Mouse (Mus musculus): ENCODE measurements around the gene Arl11. TPM values are rescaled to one million over a fixed set of nuclear protein-coding genes. Genes with fewer than 3 reads are reported as not detected.
A peak's percentile ranks its signal among the peaks of the same experiment; 100 is the strongest.
"Not testable (repeated sequence)": the region's sequence is repeated elsewhere in the genome, so short reads cannot be mapped to it uniquely, and the experiment has no call there.

Arl11 gene
- total and polyA plus RNA-seq, 3 experiments: 0.42 to 0.80 (median 0.75) TPM

DNA sequence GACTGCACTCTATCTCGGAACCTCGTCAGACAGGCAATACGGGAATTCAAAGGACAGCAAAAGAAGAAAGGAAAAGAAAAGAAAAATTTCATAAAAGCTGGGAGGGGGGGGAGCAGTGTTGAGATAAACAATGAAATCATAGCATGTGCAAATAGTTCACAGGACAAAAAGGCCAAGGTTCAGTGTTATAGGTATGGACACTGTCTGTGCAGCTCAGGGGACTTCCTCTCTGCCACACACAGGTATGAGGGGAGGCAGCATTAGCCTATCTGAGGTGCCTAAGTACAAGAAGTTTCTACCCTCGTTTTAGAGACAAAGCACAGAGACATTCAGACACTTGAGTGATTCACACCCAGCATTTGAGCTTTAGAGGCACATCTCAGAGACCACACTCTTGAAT is 11.6 kb downstream of the Arl11 start:
- TF ChIP-seq POLR2A (IDR thresholded peaks at IDR 0.05; ENCODE audit: insufficient read depth, low read depth, low read length): no peak
- TF ChIP-seq CTCF (IDR thresholded peaks at IDR 0.05): no peak
- TF ChIP-seq EP300 (IDR thresholded peaks at IDR 0.05; ENCODE audit: insufficient read depth, low read depth, low read length): no peak
- H3K9ac ChIP-seq (ENCODE audit: low read depth, low read length): no peak overlapping the region
- 81% methylated on average over 4 of the region's 4 CpGs for WGBS
- H3K4me3 ChIP-seq: no peak overlapping the region
- intact Hi-C loops (cut with DNase I): no loop called here
- no peaks in the 10 kb centered on the region for H3K4me1 ChIP-seq (ENCODE audit: control insufficient read depth, insufficient read depth, low read length)
- H3K36me3 ChIP-seq (ENCODE audit: control insufficient read depth, insufficient read depth, low read length): no peaks in the 10 kb centered on the region
- no peaks in the 10 kb centered on the region for H3K79me2 ChIP-seq (replicated peaks; ENCODE audit: control insufficient read depth, insufficient read depth, low read length)
- no peak for DNase-seq
- H3K27me3 ChIP-seq (ENCODE audit: control insufficient read depth, insufficient read depth, low read length): no peaks in the 10 kb centered on the region
- H3K27ac ChIP-seq: no peak overlapping the region

DNA sequence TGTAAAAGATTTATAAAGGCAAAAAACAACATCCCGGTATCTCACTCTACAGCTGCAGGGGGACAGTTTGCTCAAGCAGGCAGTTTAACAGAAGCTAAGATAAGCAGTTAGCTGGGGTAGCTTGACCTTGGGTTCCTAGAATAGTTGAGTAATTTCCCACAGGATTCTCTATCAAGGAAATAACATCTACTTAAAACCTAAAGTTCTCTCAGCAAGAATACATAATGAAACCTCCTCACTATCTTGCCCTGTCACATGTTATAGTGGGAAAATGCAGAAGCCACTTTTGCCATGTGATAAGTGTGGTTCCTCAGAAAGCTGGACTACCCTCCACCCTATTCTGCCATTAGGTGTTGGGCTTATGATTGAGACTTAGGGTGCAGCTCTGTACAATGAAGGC is 13.2 kb downstream of the Arl11 start:
- Histone ChIP-seq H3K79me2 (replicated peaks; ENCODE audit: control insufficient read depth, insufficient read depth, low read length) (no peaks in the 10 kb centered on the region), H3K27ac (no peak overlapping the region), H3K36me3 (ENCODE audit: control insufficient read depth, insufficient read depth, low read length) (no peaks in the 10 kb centered on the region), H3K4me1 (ENCODE audit: control insufficient read depth, insufficient read depth, low read length) (no peaks in the 10 kb centered on the region), H3K9ac (ENCODE audit: low read depth, low read length) (no peak overlapping the region), H3K27me3 (ENCODE audit: control insufficient read depth, insufficient read depth, low read length) (no peaks in the 10 kb centered on the region), H3K4me3 (no peak overlapping the region)
- no peak for DNase-seq
- WGBS: 81% methylated on average over 1 of the region's 1 CpGs
- TF ChIP-seq CTCF (IDR thresholded peaks at IDR 0.05) (no peak), EP300 (IDR thresholded peaks at IDR 0.05; ENCODE audit: insufficient read depth, low read depth, low read length) (no peak), POLR2A (IDR thresholded peaks at IDR 0.05; ENCODE audit: insufficient read depth, low read depth, low read length) (no peak)
- intact Hi-C loops (cut with DNase I): no loop called here

DNA sequence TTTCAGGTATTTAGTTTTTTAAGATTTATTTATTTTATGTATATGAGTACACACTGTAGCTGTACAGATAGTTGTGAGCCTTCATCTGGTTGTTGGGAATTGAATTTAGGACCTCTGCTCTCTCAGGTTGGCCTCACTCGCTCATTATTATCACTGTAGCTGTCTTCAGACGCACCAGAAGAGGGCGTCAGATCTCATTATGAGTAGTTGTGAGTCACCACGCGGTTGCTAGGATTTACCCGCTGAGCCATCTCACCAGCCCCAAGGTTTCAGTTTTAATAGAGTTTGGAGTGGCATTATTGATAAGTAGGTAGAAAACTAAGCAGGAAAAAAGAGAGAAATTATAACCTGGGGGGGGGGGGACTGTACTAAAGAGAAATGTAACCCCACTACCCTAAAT is 17.5 kb downstream of the Arl11 start:
- H3K27ac ChIP-seq: not testable (repeated sequence)
- WGBS: 39% methylated on average over 6 of the region's 6 CpGs

DNA sequence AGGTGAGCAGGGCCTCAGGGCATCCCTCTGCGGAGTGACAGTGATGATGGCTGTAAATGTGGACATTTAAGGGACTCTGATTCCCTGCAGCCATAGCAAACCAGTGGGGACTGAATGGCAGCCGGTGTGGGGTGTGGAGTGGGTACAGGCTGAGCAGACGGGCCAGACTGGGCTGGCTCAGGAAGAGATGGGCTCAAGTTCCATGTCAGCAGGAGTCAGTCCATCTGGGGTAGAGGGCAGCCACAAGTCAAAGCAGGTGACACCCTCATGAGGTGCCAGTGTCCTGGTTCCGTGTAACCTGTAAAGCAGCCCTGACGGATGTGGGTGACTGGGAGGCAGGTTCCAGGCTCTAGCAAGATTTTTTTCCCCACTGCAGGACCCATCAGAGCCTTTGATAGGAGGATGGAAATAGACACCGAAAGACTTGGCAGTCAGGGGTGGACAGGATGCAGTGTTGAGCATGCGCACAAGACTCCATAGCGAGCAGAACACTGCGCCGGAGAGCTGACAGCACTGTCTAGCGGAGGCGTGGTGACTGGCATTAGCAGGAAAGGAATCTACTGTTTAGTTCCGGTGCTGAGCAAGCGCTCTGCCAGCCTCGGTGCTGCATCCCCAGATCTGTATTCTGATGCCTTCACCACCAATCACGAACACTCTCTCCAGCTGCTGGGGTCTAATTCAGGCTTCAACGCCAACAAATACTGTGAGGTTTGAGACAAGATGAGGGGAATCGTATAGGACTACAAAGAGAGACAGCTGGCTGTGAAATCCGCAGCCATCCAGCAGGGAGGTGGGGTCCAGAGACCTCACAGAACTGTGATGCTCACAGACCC is 18.3 kb downstream of the Arl11 start:
- peak; percentile 69 to 85 for DNase-seq
- peak overlapping the region; percentile 57 for H3K27ac ChIP-seq
- H3K4me3 ChIP-seq: no peak overlapping the region
- H3K36me3 ChIP-seq (ENCODE audit: control insufficient read depth, insufficient read depth, low read length): no peaks in the 10 kb centered on the region
- 0 out of 2 replicates have a peak overlapping the region, but pooled peaks have one; percentile 18 for H3K9ac ChIP-seq (ENCODE audit: low read depth, low read length)
- TF ChIP-seq CTCF (IDR thresholded peaks at IDR 0.05): peak; percentile 30
- 0 out of 2 replicates have a peak, but pooled peaks have one; percentile 26 for TF ChIP-seq EP300 (IDR thresholded peaks at IDR 0.05; ENCODE audit: insufficient read depth, low read depth, low read length)
- TF ChIP-seq POLR2A (IDR thresholded peaks at IDR 0.05; ENCODE audit: insufficient read depth, low read depth, low read length): peak; percentile 55; the same call in 1 of the 2 replicates
- WGBS: 25% methylated on average over 19 of the region's 19 CpGs
- intact Hi-C loops (cut with DNase I): no loop called here
- no peaks in the 10 kb centered on the region for H3K4me1 ChIP-seq (ENCODE audit: control insufficient read depth, insufficient read depth, low read length)
- no peaks in the 10 kb centered on the region for H3K79me2 ChIP-seq (replicated peaks; ENCODE audit: control insufficient read depth, insufficient read depth, low read length)
- no peaks in the 10 kb centered on the region for H3K27me3 ChIP-seq (ENCODE audit: control insufficient read depth, insufficient read depth, low read length)

More for the DNA sequence above, 17.5 kb downstream of the Arl11 start:
- H3K4me3 ChIP-seq; H3K27me3 ChIP-seq (ENCODE audit: control insufficient read depth, insufficient read depth, low read length); H3K79me2 ChIP-seq (replicated peaks; ENCODE audit: control insufficient read depth, insufficient read depth, low read length); H3K36me3 ChIP-seq (ENCODE audit: control insufficient read depth, insufficient read depth, low read length); H3K4me1 ChIP-seq (ENCODE audit: control insufficient read depth, insufficient read depth, low read length); DNase-seq; H3K9ac ChIP-seq (ENCODE audit: low read depth, low read length); intact Hi-C loops (cut with DNase I): not testable (repeated sequence)
- TF ChIP-seq CTCF (IDR thresholded peaks at IDR 0.05): peak; percentile 20; the same call in 1 of the 2 replicates

DNA sequence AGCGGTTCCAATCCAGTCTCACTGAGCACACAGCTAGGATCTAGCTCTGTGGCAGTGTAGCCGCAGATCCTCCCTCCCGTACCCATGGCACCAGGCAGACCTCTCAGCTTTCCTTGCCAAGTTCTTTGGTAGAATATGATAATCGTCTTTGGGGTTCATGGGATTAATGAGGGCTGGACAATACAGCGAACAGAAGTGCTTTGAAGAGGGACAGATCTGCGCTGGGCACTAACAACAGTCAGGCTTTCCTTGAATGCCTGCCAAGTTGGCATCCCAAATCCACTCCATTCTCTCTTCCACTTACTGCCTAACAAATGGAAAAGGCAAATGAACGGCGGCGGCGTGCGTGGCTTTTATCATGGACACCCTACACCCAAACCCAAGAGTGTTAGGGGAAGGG is 21.0 kb downstream of the Arl11 start:
- Histone ChIP-seq H3K79me2 (replicated peaks; ENCODE audit: control insufficient read depth, insufficient read depth, low read length) (no peaks in the 10 kb centered on the region), H3K36me3 (ENCODE audit: control insufficient read depth, insufficient read depth, low read length) (no peaks in the 10 kb centered on the region), H3K27ac (peak overlapping the region; percentile 67), H3K27me3 (ENCODE audit: control insufficient read depth, insufficient read depth, low read length) (no peaks in the 10 kb centered on the region), H3K9ac (ENCODE audit: low read depth, low read length) (no peak overlapping the region; the same call in 1 of the 2 replicates), H3K4me3 (no peak overlapping the region), H3K4me1 (ENCODE audit: control insufficient read depth, insufficient read depth, low read length) (no peaks in the 10 kb centered on the region)
- TF ChIP-seq POLR2A (IDR thresholded peaks at IDR 0.05; ENCODE audit: insufficient read depth, low read depth, low read length) (no peak), CTCF (IDR thresholded peaks at IDR 0.05) (no peak)
- WGBS: 59% methylated on average over 11 of the region's 11 CpGs
- no peak for DNase-seq
- intact Hi-C loops (cut with DNase I): loop anchor here (2.0 kb wide), 1 partner anchor 108 kb away; the partner anchor contains the start of gene Kpna3

DNA sequence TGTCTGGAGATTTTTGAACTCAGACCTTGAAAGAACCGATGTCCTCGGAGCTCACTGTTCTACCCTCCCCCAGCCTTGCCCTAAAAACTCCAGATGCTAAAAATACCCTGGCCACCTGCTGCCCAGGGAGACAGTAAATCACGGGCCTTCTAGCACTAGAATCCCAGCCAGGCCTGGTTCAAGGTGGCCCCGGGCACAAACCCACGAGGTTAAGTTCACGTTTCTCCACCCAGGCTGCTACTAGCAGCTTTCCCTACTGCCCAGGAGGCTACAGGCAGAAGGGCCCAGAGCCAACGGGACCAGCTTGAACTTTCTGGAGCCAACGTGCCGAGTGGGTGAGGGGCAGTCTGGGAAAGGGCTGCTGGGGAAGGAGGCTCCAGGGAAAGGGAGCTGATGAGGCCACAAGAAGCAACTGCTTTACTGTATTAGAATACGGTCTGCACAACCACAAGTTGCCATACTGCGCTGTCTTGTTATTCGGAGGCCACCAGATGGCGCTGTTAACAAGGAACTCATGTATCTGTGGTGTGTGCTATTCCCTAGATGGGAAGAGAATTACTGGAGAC is 21.5 kb downstream of the Arl11 start:
- peak; percentile 80 to 82 for DNase-seq
- peak overlapping the region; percentile 7; the same call in 1 of the 2 replicates for H3K9ac ChIP-seq (ENCODE audit: low read depth, low read length)
- no peaks in the 10 kb centered on the region for H3K36me3 ChIP-seq (ENCODE audit: control insufficient read depth, insufficient read depth, low read length)
- no peaks in the 10 kb centered on the region for H3K79me2 ChIP-seq (replicated peaks; ENCODE audit: control insufficient read depth, insufficient read depth, low read length)
- H3K27ac ChIP-seq: peak overlapping the region; percentile 67
- no peaks in the 10 kb centered on the region for H3K4me1 ChIP-seq (ENCODE audit: control insufficient read depth, insufficient read depth, low read length)
- H3K27me3 ChIP-seq (ENCODE audit: control insufficient read depth, insufficient read depth, low read length): no peaks in the 10 kb centered on the region
- 11% methylated on average over 13 of the region's 13 CpGs for WGBS
- TF ChIP-seq EP300 (IDR thresholded peaks at IDR 0.05; ENCODE audit: insufficient read depth, low read depth, low read length) (peak; percentile 49; the same call in 1 of the 2 replicates), CTCF (IDR thresholded peaks at IDR 0.05) (peak; percentile 82), POLR2A (IDR thresholded peaks at IDR 0.05; ENCODE audit: insufficient read depth, low read depth, low read length) (no peak)
- intact Hi-C loops (cut with DNase I): loop anchor here (1.0 to 2.0 kb wide), 2 partner anchors 108 to 167 kb away; partner anchors contain the start of gene Kpna3
- no peak overlapping the region; the same call in 1 of the 2 replicates for H3K4me3 ChIP-seq
